Mouse (Mus musculus): ENCODE results near the gene Fam84b.

Gene Fam84b

DNA sequence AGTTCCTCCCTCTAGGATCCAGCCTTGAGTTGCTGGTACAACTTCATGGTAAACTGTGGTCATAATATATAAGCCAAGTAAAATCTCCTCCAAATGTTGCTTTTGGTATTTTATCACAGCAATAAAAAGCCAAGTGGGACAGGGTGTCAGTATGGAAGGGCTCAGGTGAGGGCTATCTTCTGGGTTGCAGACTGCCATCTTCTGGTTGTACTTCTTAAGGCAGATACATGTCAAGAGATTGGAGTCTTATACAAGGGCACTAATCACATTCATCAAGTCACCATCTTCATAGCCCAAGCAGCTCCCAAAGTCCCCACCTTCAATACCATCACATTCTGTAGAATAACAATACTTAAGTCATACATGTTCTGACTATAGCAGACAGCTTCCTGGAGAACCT lies 21.0 kb downstream of the Fam84b start:
- DNase-seq: no peak

DNA sequence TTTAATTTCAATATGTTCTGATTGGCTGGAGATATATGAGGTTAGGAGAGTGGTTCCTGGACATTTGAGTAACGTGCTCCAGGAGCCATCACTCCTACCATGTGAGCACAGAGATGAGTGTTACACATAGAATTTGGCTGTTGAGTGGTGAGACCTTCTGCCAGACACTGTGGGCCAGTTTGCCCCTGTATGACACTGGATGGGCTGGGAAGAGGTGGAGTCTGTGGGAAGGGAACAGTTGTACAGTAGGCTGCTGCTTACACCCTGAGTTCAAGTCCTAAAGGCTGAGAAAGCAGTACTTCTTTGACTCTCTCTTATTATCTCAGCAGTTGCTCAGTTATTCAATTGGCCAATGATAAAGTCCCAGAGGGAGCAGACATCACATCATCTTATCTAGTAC lies 27.4 kb downstream of the Fam84b start:
- DNase-seq: no peak

DNA sequence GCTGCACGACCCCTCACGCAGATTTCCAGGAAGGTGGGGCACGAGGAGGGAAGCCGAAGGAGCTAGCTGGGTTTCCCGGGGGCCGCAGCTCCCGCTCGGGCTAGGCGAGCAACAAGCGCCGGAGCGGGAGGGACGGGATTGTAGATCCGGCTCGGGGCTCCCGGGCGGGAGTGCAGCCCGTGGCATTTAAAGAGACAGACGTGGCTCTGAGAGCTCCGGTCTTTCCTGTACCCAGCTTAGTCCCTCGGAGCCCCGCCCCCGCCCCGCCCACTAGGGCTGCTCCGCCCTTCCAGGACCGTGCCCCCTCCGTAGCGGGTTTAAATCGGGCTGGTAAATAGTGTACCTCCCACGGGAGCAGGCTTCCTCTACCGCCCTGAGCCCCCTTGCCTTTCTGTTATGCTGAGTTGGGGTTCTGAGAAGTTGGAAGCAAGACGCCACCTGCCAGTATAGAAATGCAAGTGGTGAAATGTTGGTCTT lies 28.8 kb downstream of the Fam84b start:
- DNase-seq: peak; percentile 96

DNA sequence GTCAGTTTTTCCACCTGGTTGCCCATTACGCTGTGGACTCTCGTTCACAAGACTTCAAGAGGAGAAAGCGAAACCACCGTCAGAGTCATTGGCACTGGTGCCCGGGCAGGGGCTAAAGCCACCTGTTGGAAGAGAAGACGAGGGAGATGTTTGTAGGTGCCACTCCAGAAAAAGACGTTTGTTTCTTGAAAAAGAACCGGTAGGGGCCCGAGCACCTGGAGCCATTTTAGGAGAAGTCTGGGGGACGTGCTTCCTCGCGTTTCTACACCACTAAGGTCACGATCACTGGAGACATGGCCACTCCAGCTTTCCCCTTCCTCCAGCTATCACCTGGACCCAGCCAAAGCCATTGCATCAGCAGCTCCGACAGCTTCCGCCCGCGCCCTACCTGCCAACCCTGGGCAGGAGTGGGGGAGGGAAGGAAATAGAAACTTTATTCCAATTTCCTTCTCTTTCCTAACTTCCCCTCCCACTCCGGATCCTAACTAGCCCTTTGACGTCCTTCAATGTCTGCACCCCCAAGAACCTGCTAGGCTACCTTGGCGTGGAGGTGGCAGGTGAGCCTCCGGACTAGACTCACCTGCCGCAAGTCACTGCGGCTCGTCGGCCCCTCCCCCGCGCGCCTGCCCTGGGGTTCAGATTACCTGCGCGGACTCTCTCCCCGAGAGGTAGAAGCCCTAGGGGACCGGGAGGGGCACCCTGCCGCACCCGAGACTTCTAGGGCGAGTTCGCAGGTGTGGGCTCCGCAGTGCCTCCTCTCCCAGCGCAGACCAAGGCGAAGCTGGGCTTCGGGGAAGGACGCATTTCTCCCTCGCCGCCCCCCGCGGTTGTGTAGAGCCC lies 29.5 kb downstream of the Fam84b start:
- DNase-seq: peak; percentile 75

DNA sequence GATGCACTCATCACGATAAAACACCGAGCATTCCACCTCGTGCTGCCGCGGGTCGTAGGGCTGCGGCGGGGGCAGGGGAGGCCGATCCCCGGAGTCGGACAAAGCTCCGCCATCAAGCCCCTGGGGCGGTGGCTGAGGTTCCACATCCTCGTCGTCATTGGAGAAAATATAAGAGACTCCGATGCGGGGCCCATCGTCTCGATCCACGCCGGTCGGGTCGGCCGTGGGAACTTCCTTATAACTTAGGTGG lies 30.0 kb downstream of the Fam84b start:
- no peak for DNase-seq

DNA sequence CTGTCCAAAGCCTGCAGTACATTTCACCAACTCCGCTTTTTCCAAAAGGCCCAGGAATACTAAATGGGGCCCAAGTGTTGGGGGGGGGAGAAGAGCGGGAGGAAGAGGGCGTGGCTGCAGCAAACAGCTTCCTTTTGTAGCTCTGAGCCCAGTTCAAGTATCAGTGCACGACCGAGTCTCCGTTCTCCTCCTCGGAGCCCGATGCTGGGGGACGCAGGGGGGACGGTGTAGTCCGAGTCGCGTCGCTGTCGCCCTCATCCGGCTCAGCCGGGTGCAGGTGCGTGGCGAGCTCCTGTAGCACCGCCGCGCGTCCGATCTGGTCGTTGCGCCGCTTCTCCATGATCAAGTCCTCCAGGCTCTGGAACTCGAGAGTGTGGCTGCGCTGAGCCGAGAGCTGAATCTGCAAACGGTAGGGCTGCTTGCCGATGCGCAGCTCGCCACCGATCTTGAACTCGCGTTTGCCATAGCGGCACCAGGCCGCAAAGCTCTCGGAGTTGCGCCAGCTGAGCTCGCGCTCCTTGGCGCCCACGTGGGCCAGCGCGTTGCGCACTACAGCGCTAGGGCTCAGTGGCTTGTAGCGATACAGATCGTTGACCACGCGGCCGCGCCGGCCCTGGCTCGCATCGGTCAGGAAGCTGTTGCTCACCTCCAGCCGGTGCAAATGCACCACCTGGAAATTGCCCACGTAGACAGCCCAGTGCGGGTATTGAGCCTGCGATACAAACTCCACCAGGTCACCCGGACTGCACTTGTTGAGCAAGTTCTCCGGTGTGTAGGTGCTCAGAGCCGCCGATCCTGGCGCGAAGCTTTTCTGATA lies 30.6 kb downstream of the Fam84b start:
- peak; percentile 83 for DNase-seq

DNA sequence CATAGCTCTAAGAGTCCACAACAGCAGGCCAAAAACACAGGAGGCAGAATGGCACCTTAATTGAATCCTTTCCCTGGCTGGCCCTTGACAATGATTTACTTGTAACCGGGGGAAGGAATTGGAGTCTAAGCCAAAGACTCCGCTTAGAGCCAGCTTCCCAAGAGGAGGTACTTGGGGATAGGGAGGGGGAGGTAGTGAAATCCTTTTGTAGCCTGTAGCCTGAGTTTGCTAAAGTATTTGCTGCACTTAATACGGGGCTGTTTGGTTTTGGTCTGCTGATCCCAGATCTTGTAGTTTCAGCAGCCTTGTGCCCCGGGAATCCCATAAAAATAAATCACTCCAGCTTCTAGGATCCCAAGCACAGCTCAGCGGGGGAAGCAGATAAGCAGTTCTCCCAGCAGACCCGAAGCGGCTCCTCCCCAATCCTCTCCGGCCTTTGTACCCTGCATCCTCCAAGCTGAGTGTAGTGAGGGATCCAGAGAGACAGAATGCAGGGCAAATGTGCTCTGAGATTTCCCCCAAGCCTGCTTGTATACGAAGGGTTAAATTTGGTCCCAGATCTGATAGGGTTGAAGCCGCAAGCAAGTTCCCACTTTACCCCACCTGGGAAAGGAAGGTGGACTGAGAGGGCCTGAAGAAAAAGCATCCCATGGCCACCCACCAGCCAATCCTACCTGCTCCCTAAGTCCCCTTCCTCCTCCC lies 31.3 kb downstream of the Fam84b start:
- DNase-seq: peak; percentile 80

DNA sequence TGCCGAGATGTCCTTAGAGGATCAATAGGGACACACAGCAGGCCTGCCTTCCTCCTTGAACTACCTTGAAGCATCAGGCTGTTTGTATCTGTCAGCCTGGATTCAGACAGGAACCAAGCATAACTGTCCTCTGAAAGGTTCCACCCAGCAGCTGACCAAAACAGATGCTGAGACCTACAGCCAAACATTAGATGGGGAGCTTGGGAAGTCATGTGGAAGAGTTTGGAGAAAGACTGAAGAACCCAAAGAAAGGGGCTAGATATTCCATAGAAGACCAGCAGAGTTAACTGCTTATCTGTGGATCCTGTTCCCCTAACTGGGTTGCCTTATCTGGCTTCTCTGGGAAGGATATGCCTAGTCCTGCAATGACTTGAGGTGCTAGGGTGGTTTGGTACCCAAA lies 35.1 kb downstream of the Fam84b start:
- no peak for DNase-seq

DNA sequence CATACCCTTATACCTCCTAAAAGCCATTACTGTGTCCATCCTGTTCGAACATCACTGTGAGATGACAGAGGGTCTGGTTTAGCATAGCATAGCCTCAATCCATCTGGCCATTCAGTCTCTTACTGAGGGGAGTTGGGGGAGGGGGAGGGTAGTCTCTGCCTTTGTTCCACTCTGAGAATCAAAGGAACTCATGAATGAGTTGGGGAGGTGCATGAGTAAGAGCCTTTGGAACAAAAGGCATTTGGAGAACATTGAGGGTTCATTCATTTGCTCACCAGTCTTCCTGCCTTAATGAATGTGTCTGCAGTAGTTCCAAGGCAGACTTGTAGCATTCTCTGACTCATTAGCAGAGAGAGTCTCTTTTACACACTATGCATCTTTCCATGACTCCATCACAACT lies 37.1 kb downstream of the Fam84b start:
- no peak for DNase-seq

DNA sequence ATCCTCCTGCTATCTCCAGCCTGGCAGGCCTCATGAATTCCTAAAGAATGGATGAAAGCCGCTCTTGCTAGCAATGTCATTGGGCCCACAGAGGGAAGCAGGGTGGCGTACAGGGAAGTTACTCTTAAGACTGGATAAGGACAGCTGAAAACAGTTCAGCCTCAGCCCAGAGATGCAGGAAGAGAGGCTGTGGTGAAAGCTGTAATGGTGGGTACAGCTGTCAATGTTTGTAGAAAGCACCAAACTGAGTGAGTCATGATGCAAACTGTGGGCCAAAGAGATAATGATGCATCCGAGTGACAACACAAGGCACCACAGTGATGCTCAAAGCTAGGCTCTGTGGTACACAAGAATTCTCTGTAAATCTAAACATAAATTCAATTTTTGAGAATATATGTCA lies 39.0 kb downstream of the Fam84b start:
- DNase-seq: no peak

DNA sequence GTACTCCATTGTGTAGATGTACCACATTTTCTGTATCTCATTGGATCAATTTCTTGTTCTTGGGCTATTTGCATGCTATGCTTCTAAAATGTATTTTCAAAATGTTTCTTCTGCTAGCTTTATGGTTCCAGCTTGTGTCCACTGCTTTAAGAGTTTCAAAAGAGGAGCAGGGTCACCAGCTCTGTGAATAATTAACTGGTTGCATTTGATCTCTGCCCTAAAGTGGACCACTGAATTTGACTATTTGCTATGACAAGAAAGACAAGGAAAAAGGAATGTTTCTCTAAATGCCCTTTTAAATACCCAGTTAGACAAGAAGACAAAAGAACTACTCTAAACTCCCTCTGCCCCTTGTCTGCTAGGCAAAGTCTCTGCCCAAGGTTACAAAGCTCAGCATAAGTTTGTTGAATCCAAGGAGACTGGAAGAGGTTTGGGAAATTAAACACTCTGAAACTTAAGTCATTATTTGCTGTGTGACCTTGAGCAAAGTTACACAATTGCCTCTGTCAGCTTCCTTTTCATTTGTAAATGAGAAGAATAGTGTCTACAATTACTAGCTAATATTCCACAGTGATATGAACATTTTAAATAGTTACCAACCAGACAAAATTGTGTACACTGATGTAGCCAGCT lies 60.4 kb downstream of the Fam84b start:
- peak; percentile 51 for DNase-seq

DNA sequence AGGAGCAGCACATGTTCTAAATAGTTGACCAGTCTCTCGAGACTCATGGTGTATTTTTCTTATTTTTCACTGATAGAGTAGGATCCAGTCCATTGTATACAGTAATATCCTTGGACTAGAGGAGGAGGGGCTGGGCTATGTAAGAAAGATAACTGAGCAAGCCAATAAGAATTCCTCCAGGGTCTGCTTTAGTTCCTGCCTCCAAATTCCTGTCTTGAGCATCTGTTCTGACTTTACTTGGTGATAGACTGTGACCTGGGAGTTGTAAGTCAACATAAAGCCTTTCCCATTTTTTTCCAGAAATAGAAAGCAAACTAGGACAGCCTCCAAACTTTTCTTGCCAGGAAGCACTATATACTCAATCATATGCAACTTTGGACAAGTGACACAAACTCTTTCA lies 64.5 kb downstream of the Fam84b start:
- DNase-seq: no peak

DNA sequence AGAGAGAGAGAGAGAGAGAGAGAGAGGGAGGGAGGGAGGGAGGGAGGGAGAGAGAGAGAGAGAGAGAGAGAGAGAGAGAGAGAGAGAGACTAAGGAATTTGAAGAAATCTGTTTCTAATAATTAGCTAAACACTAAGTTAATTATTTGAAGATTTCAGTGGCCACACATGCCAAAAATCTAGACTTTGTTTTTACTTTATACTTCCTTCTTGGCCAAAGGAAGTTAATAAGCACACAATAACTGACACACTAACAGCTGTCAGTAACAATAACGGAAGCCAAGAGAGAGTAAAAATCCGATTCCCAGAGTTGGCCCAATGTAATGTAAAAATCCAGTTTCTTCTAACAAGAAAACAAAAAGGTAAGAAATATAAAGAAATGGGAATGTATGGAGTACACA lies 69.8 kb downstream of the Fam84b start:
- no peak for DNase-seq

DNA sequence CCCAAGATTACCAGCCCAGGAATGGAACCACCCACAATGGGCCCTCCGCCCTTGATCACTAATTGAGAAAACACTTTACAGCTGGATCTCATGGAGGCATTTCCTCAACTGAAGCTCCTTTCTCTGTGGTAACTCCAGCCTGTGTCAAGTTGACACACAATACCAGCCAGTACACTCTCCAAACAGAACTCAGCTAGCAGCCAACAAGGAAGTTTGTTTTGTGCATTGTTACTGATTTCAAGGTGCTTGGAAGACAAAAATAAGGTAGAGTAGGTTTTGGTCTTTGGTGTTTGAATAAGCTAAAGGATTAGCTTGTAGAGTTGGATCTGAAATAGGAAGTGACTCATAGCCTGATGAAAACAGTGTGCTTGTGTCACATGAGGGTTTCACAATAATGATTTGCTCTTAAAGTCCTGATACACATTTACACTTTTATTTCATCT lies 74.0 kb downstream of the Fam84b start:
- DNase-seq: no peak

DNA sequence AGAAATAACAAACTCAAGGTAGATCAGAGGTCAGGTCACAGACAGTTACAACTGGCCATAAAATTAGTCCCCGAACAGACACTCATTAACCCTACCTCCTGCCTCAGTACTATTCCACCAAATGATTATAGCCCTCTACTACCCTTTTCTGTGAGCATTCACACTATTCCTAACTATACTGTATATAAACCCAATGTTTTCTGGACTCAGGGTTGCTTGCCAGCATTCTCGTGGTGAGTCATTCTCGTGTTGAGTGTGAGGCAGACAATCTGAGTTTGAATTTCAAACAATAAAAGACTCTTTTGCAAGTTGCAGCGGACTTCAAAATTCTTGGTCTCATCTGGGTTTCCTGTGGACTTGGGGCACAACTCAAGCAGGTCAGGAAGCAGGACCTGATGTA lies 74.5 kb downstream of the Fam84b start:
- DNase-seq: no peak
